Mouse (Mus musculus): ENCODE results near the gene Tmem8b. TPM values are rescaled to one million over a fixed set of nuclear protein-coding genes. Genes with fewer than 3 reads are reported as not detected.

The Tmem8b gene
- polyA plus RNA-seq, 1 experiment from 2014 or later = 3.6 TPM

DNA sequence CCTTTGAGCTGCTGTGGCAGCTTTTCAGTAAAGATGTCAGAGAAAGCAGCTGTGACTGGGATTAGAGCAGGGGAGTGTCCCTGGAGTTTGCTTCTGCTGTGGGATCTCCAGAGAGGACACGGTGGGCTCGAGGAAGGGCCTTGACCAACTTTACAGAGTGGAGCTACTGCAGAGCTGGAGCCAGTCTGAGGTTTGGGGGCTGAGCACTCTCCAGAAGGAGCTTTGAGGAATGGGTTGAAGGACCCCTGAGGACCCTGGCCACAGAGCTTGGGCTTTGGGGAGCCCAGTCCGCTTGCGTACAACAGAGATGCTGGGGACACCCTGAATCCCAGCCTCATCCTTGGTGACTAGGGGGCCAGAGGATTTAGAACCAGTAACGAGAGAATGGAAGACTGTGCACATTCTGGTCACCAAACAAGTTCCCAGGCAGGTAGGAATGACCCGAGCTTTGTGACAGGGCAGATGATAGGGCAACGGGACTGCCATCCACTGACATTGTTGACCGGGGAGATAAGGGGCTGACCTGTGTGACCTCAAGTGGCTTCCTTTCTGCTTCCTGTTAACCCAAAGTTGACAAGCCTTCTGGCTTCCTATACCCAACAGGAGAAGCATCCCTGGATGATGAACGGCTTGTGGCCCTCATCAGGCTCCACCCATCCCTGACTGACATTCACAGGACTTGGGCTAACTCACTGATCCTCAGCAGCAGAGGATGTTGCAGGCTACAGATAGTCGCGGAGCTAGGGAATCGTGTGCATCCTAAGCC is 57.6 kb downstream of the Tmem8b start:
- H3K27ac ChIP-seq (ENCODE audit: low read length) = peak overlapping the region; percentile 92

DNA sequence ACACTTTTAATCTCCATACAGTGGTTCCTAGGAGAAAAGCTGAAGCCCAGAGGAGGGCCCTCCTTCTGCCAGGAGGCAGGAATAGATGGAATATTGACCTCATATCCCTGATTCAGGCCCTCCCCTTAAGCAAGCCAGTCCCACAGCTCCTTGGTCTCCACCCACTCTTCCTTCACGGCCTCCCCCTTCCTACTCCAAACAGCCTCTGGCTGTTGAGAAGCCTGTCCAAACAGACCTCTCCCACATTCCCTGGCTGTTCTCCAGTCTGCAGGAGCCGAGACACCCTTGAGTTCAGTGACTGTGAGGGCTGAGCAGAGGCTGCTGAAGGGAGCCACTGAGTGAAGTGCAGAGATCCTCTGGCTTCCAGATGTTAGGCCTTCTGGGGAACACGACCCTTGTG is 58.2 kb downstream of the Tmem8b start, which contains the start of gene Hrct1:
TSS of gene Hrct1 (plus strand) at position 194 of the 400 bp plus-strand sequence.
- Histone ChIP-seq H3K27ac (ENCODE audit: low read length) (peak within 1 kb of the TSS; percentile 92), H3K9me3 (replicated peaks; ENCODE audit: control insufficient read depth, low read length) (no peaks in the 10 kb centered on the region), H3K9ac (ENCODE audit: low read length) (peak within 1 kb of the TSS; percentile 56), H3K4me3 (ENCODE audit: low read length) (no peak within 1 kb of the TSS), H3K4me1 (ENCODE audit: control insufficient read depth, insufficient read depth, low read length) (peaks cover 45% of the 10 kb centered on the region), H3K27me3 (ENCODE audit: control insufficient read depth, insufficient read depth, low read length) (0 out of 2 replicates have a peak, but pooled peaks cover 2% of the 10 kb centered on the region), H3K4me2 (ENCODE audit: low read depth, low read length) (no peak within 1 kb of the TSS), H3K36me3 (ENCODE audit: control insufficient read depth, insufficient read depth) (no peaks in the 10 kb centered on the region)
- ATAC-seq (replicated peaks; ENCODE audit: extremely low read depth, insufficient read depth, low FRiP score) = peak; percentile 62
- 29% methylated on average over 3 of the region's 3 CpGs for WGBS

More for the DNA sequence above, 57.6 kb downstream of the Tmem8b start:
- 49% methylated on average over 12 of the region's 12 CpGs for WGBS
- ATAC-seq (replicated peaks; ENCODE audit: extremely low read depth, insufficient read depth, low FRiP score) = peak; percentile 11; the same call in 1 of the 2 replicates
- Histone ChIP-seq H3K4me2 (ENCODE audit: low read depth, low read length) (no peak overlapping the region), H3K27me3 (ENCODE audit: control insufficient read depth, insufficient read depth, low read length) (0 out of 2 replicates have a peak, but pooled peaks cover 2% of the 10 kb centered on the region), H3K9me3 (replicated peaks; ENCODE audit: control insufficient read depth, low read length) (no peaks in the 10 kb centered on the region), H3K36me3 (ENCODE audit: control insufficient read depth, insufficient read depth) (no peaks in the 10 kb centered on the region), H3K4me3 (ENCODE audit: low read length) (no peak overlapping the region), H3K9ac (ENCODE audit: low read length) (no peak overlapping the region; the same call in 1 of the 2 replicates), H3K4me1 (ENCODE audit: control insufficient read depth, insufficient read depth, low read length) (peaks cover 45% of the 10 kb centered on the region)

DNA sequence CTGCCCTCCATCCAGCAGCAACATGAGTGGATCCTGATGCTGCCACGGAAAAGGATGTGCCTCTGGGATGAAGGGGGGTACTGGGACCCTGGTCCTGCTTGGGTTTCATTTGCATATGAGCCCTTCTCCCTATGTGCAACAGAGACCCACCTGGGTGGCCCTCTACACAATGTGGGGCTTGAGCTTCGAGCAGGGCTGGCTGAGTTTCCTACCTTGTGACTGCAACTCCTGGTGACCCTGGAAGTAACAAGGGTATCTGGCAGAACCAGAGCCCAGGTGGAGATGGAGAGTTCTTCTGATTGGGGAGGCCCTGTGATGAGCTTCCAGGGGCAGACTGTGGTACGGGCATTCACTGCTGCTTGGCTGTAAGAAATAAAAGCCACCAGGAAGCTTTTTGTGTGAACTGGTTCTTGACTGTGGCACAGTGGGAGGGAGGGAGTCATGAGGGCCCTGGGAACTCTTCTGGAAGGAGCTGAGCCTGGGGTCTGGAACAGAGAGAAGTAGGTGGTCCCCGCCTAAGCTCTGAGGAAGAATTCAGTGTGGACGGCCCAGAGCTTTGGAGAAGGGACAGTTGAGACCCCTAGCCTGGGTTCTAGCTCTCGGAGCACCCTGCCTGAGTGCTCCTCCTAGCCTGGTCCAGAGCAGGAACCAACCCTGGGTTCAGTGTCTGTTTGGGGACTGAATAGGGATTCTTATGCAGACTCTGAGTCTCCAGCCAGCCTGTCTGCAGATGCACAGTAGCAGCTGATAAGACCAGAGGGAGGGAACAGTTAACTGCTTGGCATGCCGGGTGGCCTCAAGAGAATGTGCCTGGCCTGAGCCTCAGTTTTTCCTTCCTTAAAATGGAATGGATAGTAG is 59.2 kb downstream of the Tmem8b start:
- peak; percentile 23; the same call in 1 of the 2 replicates for ATAC-seq (replicated peaks; ENCODE audit: extremely low read depth, insufficient read depth, low FRiP score)
- peak overlapping the region; percentile 92 for H3K27ac ChIP-seq (ENCODE audit: low read length)

DNA sequence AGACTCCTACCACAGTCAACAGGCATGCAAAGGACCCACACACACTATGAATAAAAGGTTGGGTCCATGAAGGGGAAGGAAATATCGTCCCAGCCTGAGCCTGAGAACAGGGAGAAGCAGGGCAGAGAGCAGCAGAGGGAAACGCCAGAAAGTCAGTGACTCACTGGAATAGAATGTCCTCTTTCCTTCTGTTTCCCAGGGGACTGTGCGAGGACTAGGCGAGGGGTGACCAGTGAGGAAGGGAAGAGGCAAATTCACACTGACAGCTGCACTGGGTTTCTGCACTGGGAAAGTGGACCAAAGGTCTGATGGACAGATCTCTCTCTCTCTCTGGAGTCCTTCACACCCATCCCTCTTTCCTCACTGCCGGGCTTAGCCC is 59.8 kb downstream of the Tmem8b start:
- peaks cover 56% of the 10 kb centered on the region for H3K4me1 ChIP-seq (ENCODE audit: control insufficient read depth, insufficient read depth, low read length)
- no peaks in the 10 kb centered on the region for H3K9me3 ChIP-seq (replicated peaks; ENCODE audit: control insufficient read depth, low read length)
- peak overlapping the region; percentile 44 for H3K4me2 ChIP-seq (ENCODE audit: low read depth, low read length)
- H3K9ac ChIP-seq (ENCODE audit: low read length) = peak overlapping the region; percentile 56
- WGBS = 6% methylated on average over 5 of the region's 5 CpGs
- peak overlapping the region; percentile 92 for H3K27ac ChIP-seq (ENCODE audit: low read length)
- no peaks in the 10 kb centered on the region for H3K36me3 ChIP-seq (ENCODE audit: control insufficient read depth, insufficient read depth)
- no peak overlapping the region for H3K4me3 ChIP-seq (ENCODE audit: low read length)
- 0 out of 2 replicates have a peak, but pooled peaks cover 2% of the 10 kb centered on the region for H3K27me3 ChIP-seq (ENCODE audit: control insufficient read depth, insufficient read depth, low read length)
- peak; percentile 78 for ATAC-seq (replicated peaks; ENCODE audit: extremely low read depth, insufficient read depth, low FRiP score)

More for the DNA sequence above, 59.2 kb downstream of the Tmem8b start:
- Histone ChIP-seq H3K9ac (ENCODE audit: low read length) (peak overlapping the region; percentile 56), H3K27me3 (ENCODE audit: control insufficient read depth, insufficient read depth, low read length) (0 out of 2 replicates have a peak, but pooled peaks cover 2% of the 10 kb centered on the region), H3K4me1 (ENCODE audit: control insufficient read depth, insufficient read depth, low read length) (peaks cover 51% of the 10 kb centered on the region), H3K9me3 (replicated peaks; ENCODE audit: control insufficient read depth, low read length) (no peaks in the 10 kb centered on the region), H3K36me3 (ENCODE audit: control insufficient read depth, insufficient read depth) (no peaks in the 10 kb centered on the region), H3K4me2 (ENCODE audit: low read depth, low read length) (peak overlapping the region; percentile 44), H3K4me3 (ENCODE audit: low read length) (no peak overlapping the region)
- WGBS = 52% methylated on average over 7 of the region's 7 CpGs

DNA sequence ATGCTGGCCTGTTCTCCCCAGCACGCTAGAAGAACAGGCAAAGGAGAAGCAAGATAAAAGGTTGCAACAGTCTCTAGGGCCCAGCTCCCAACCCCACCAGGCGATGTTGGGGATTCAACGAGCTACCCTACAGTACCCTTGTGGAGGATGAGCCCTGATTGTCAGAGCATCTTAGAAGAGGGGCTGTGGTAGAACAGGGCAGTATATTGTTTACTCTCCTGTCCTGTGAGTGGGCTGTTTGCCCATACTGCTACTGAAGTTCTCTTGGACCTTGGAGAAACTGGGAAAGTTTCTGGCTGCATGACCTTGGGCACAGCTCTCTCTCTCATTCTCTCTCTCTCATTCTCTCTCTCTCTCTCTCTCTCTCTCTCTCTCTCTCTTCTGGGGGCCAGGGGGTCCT is 60.4 kb downstream of the Tmem8b start:
- H3K4me1 ChIP-seq (ENCODE audit: control insufficient read depth, insufficient read depth, low read length) = peaks cover 56% of the 10 kb centered on the region
- 23% methylated on average over 3 of the region's 3 CpGs for WGBS
- no peaks in the 10 kb centered on the region for H3K36me3 ChIP-seq (ENCODE audit: control insufficient read depth, insufficient read depth)
- no peaks in the 10 kb centered on the region for H3K9me3 ChIP-seq (replicated peaks; ENCODE audit: control insufficient read depth, low read length)
- 0 out of 2 replicates have a peak, but pooled peaks cover 2% of the 10 kb centered on the region for H3K27me3 ChIP-seq (ENCODE audit: control insufficient read depth, insufficient read depth, low read length)
- H3K4me3 ChIP-seq (ENCODE audit: low read length) = no peak overlapping the region
- peak overlapping the region; percentile 56 for H3K9ac ChIP-seq (ENCODE audit: low read length)
- H3K27ac ChIP-seq (ENCODE audit: low read length) = peak overlapping the region; percentile 92
- ATAC-seq (replicated peaks; ENCODE audit: extremely low read depth, insufficient read depth, low FRiP score) = no peak
- H3K4me2 ChIP-seq (ENCODE audit: low read depth, low read length) = peak overlapping the region; percentile 44

DNA sequence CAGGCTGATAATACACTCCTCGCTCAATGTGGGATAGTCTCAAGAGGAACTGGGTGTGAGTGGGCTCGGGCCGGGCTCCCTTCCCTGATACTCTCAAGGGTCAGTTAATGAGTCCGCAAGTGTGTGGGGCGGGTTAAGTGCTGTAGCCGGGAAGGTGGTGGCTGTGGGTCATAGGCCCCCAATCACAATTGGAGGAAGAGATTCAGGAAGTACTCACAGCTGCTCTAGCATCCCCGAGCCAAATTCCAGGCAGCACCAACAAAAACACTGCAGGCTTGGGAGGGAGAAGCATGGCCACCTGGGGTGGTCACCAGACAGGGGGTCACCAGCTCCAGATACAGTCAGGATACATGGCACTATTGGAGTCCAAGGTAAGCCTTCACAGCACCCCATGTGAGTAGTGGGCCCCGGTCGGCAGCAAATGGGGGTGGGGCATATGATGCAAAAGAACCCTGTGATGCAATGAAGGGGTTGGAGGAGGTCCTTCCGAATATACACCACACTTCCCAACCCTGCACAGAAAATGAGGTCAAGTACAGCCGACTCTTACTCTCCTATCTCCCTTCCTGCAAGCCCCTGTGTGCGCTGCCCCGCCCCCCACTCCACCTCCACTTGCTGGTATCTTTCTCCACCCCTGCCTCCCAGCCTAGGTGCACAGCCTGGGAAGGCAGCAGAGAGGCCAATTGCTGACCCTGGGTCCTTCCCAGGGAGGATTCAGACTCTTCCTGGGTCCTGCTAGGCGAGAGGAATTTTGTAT is 61.2 kb downstream of the Tmem8b start, which contains the start of gene Spaar:
TSS of gene Spaar (plus strand) at position 241 of the 757 bp plus-strand sequence.
- Histone ChIP-seq H3K4me3 (ENCODE audit: low read length) (no peak within 1 kb of the TSS), H3K27me3 (ENCODE audit: control insufficient read depth, insufficient read depth, low read length) (0 out of 2 replicates have a peak, but pooled peaks cover 2% of the 10 kb centered on the region), H3K9ac (ENCODE audit: low read length) (peak within 1 kb of the TSS; percentile 56), H3K9me3 (replicated peaks; ENCODE audit: control insufficient read depth, low read length) (no peaks in the 10 kb centered on the region), H3K36me3 (ENCODE audit: control insufficient read depth, insufficient read depth) (no peaks in the 10 kb centered on the region), H3K4me2 (ENCODE audit: low read depth, low read length) (peak within 1 kb of the TSS; percentile 44), H3K4me1 (ENCODE audit: control insufficient read depth, insufficient read depth, low read length) (peaks cover 56% of the 10 kb centered on the region), H3K27ac (ENCODE audit: low read length) (peak within 1 kb of the TSS; percentile 92)
- WGBS = 32% methylated on average over 14 of the region's 14 CpGs
- peak; percentile 12; the same call in 1 of the 2 replicates for ATAC-seq (replicated peaks; ENCODE audit: extremely low read depth, insufficient read depth, low FRiP score)

DNA sequence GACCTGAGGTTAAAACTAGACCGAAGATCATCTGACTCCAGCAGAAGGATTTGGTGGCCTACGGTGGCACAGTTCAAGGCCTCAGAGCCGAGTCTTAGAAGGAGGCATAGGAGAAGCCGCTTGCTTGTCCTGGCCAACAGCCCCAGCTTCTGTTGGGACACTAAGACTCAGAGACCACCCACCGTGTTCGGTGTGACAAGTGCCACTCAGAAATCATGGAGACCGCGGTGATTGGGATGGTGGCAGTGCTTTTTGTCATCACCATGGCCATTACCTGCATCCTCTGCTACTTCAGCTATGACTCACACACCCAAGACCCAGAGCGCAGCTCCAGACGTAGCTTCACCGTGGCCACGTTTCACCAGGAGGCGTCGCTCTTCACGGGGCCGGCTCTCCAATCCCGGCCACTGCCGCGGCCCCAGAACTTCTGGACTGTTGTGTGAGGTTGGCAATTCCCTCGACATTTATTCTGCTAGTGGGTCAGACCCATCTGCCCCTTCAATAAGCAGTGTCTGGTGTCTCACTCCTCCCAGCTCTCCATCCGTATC is 62.1 kb downstream of the Tmem8b start:
- peak overlapping the region; percentile 92 for H3K27ac ChIP-seq (ENCODE audit: low read length)
- no peaks in the 10 kb centered on the region for H3K36me3 ChIP-seq (ENCODE audit: control insufficient read depth, insufficient read depth)
- H3K27me3 ChIP-seq (ENCODE audit: control insufficient read depth, insufficient read depth, low read length) = 0 out of 2 replicates have a peak, but pooled peaks cover 2% of the 10 kb centered on the region
- H3K4me1 ChIP-seq (ENCODE audit: control insufficient read depth, insufficient read depth, low read length) = peaks cover 56% of the 10 kb centered on the region
- H3K9me3 ChIP-seq (replicated peaks; ENCODE audit: control insufficient read depth, low read length) = no peaks in the 10 kb centered on the region
- H3K9ac ChIP-seq (ENCODE audit: low read length) = no peak overlapping the region
- peak overlapping the region; percentile 25; the same call in 1 of the 2 replicates for H3K4me2 ChIP-seq (ENCODE audit: low read depth, low read length)
- no peak for ATAC-seq (replicated peaks; ENCODE audit: extremely low read depth, insufficient read depth, low FRiP score)
- 56% methylated on average over 21 of the region's 21 CpGs for WGBS
- no peak overlapping the region for H3K4me3 ChIP-seq (ENCODE audit: low read length)

DNA sequence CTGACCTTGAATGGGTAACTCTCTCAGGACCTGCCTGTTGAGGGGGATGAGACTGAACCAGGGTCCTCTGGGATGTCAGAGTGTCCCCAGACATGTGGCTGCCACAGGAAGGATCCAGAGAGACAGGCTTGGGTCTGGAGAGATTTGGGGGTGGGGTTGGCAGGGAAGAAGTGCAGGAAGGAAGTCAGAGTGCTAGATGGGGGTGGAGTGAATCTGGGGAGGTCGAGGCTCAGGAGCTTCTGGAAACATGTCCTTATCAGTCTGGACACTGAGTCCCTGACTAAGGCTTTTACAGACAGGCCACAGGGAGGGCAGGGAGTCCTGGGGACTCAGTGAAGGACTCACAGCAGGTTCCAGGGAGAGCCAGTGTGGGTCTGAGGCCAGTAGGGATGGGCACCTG is 63.4 kb downstream of the Tmem8b start:
- Histone ChIP-seq H3K4me3 (ENCODE audit: low read length) (no peak overlapping the region), H3K4me1 (ENCODE audit: control insufficient read depth, insufficient read depth, low read length) (peaks cover 50% of the 10 kb centered on the region), H3K36me3 (ENCODE audit: control insufficient read depth, insufficient read depth) (no peaks in the 10 kb centered on the region), H3K27me3 (ENCODE audit: control insufficient read depth, insufficient read depth, low read length) (0 out of 2 replicates have a peak, but pooled peaks cover 2% of the 10 kb centered on the region), H3K9me3 (replicated peaks; ENCODE audit: control insufficient read depth, low read length) (no peaks in the 10 kb centered on the region), H3K4me2 (ENCODE audit: low read depth, low read length) (no peak overlapping the region), H3K9ac (ENCODE audit: low read length) (no peak overlapping the region; the same call in 1 of the 2 replicates), H3K27ac (ENCODE audit: low read length) (no peak overlapping the region)
- WGBS = 7% methylated on average over 1 of the region's 1 CpGs
- ATAC-seq (replicated peaks; ENCODE audit: extremely low read depth, insufficient read depth, low FRiP score) = no peak
